Mouse (Mus musculus) C2C12 (cell line): ENCODE measurements around the gene Hist1h2aa.

Source experiments
- CTCF ChIP-seq: IDR thresholded peaks from one replicate; pipeline ENCODE4 v1.5.1; 2011; ENCODE audit not compliant: control insufficient read depth, insufficient read depth, insufficient read length
- FOSL1 ChIP-seq: IDR thresholded peaks from one replicate; pipeline ENCODE4 v1.8.0; 2011; ENCODE audit warnings: mild to moderate bottlenecking, low read length; ENCODE audit not compliant: poor library complexity, insufficient read depth, severe bottlenecking
- USF1 ChIP-seq: IDR thresholded peaks from one replicate; pipeline ENCODE4 v1.6.1; 2011; ENCODE audit warnings: low read depth, mild to moderate bottlenecking, control low read depth, moderate library complexity

DNA sequence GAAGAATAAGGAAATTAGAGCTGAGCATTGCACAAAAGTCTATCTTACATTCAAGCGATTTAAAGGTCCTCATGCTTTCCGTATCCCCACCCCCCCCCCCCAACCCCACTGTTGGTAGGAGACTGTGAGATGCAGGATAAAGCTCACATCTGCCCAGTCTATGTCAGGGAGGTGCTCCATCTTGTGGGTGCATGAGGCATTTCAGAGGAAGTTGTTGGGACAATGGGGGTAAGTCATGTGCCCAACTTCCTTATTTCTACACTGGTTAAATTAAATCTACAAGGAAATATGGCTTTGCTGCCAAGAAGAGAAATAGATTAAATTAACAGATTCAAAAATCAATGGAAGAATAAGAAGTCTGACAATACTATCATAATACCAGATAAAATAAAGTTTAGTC lies 48.7 kb upstream of the Hist1h2aa start:
- TF ChIP-seq CTCF (no peak), USF1 (no peak), FOSL1 (no peak)
